Mouse (Mus musculus) lung, adult 2 months (tissue): ENCODE measurements around the gene Fcrlb.

ENCODE experiments used
- CTCF ChIP-seq: fragments of 200-500 bp; IDR thresholded peaks from 2 replicates; pipeline ENCODE4 v1.5.1; 2011; ENCODE audit warnings: mild to moderate bottlenecking, low read length, control low read depth; ENCODE audit not compliant: insufficient read depth
- POLR2A ChIP-seq: fragments of 200-500 bp; IDR thresholded peaks from 2 replicates; pipeline ENCODE4 v1.6.1; 2011; ENCODE audit warnings: low read depth, mild to moderate bottlenecking, control low read depth, low read length, borderline replicate concordance; ENCODE audit errors: extremely low read depth

- no peak for TF ChIP-seq POLR2A
- no peak for TF ChIP-seq CTCF
Measured at GRCm38 (mm10) chr1:170932043-170932442, 19.3 kb upstream of the Fcrlb start.
